Comparison of ENCODE assay signal across 10 mouse cellular contexts in the genomic region with DNA sequence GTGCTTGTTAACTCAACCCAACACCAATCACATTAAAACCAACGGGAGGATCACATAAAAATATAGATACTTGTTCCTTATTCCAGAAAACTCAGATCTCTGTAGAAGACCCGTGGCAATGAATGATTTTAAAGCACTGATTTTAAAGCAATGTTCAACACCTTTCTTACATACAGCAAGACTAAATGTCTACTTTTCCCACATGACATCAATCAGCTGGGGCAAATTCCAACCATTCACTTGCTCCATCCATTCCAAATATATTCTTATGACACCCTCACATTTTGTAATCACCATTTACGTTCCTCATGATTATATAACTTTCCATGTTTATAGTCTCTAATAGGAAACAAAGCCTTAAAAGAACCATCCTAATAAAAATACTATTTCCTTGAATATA. TPM values are rescaled to one million over a fixed set of nuclear protein-coding genes. Genes with fewer than 3 reads are reported as not detected.
DNase-seq lines count a peak whose midpoint lies in the region; ATAC-seq and TF ChIP-seq lines count a peak whose summit lies in the region.
"Had no signal": no experiment of that assay in that cellular context is flagged by ENCODE, and none has a peak within 500 bp of the region (broad histone marks: within the 10 kb centered on the region; RNA-seq: fewer than 3 reads in every experiment).

No protein-coding gene starts in this region.

- H3K27ac ChIP-seq in heart, embryonic 14.5 days (replicated peaks in 1 of 2; ENCODE audit: control insufficient read depth in 1 of 2, insufficient read depth in 1 of 2, low read depth in 2 of 2, low read length in 2 of 2): peak overlapping the region in 1 of 2 experiments; percentile 98; a peak in 2 of 4 replicates
- no peak overlapping the region for H3K27ac ChIP-seq in MEL (ENCODE audit: control insufficient read depth, low read depth, low read length)
- peak overlapping the region; percentile 91; the same call in 1 of the 2 replicates for H3K27ac ChIP-seq in hindbrain, embryonic 12.5 days
- H3K27ac ChIP-seq in midbrain, embryonic 11.5 days (ENCODE audit: low read depth, low read length): no peak overlapping the region

- no peak for TF ChIP-seq CTCF in MEL (IDR thresholded peaks at IDR 0.05 in 2 of 3, conservative IDR thresholded peaks at IDR 0.05 in 1 of 3; ENCODE audit: control insufficient read depth in 1 of 3, insufficient read depth in 1 of 3, low read depth in 2 of 3, low read length in 3 of 3, poor library complexity in 1 of 3, severe bottlenecking in 1 of 3)

- TF ChIP-seq POLR2A in MEL (IDR thresholded peaks at IDR 0.05; ENCODE audit: control insufficient read depth in 1 of 2, insufficient read depth in 1 of 2, low read depth in 1 of 2, low read length in 2 of 2, poor library complexity in 1 of 2): no peak

- peaks cover 4 to 24% of the 10 kb centered on the region in 2 experiments for H3K4me1 ChIP-seq in heart, embryonic 14.5 days (ENCODE audit: control insufficient read depth in 2 of 2, insufficient read depth in 2 of 2, low read length in 2 of 2)
- peaks cover 17 to 20% of the 10 kb centered on the region in 2 experiments for H3K4me1 ChIP-seq in MEL (ENCODE audit: control insufficient read depth in 1 of 2, insufficient read depth in 2 of 2, low read length in 2 of 2)
- peaks cover 22% of the 10 kb centered on the region for H3K4me1 ChIP-seq in hindbrain, embryonic 12.5 days
- H3K4me1 ChIP-seq in midbrain, embryonic 11.5 days (ENCODE audit: control insufficient read depth, insufficient read depth, low read length): peaks cover 12% of the 10 kb centered on the region

- peak overlapping the region in 1 of 2 experiments; percentile 65; a peak in 2 of 4 replicates for H3K4me3 ChIP-seq in heart, embryonic 14.5 days (ENCODE audit: control insufficient read depth in 1 of 2, insufficient read depth in 1 of 2, low read depth in 1 of 2, low read length in 2 of 2)
- peak overlapping the region in 1 of 2 experiments; percentile 91; a peak in 2 of 4 replicates for H3K4me3 ChIP-seq in MEL (ENCODE audit: control insufficient read depth in 1 of 2, insufficient read depth in 1 of 2, low read depth in 2 of 2, low read length in 2 of 2)
- H3K4me3 ChIP-seq in hindbrain, embryonic 12.5 days: peak overlapping the region; percentile 61
- peak overlapping the region; percentile 9; the same call in 1 of the 2 replicates for H3K4me3 ChIP-seq in midbrain, embryonic 11.5 days (ENCODE audit: low read depth, low read length)

- no peak for TF ChIP-seq RAD21 in MEL (IDR thresholded peaks at IDR 0.05; ENCODE audit: low read depth, low read length)

- peak overlapping the region; percentile 81 for H3K4me2 ChIP-seq in heart, embryonic 14.5 days (ENCODE audit: low read length)
- H3K4me2 ChIP-seq in hindbrain, embryonic 12.5 days (replicated peaks): peak overlapping the region; percentile 71
- H3K4me2 ChIP-seq in midbrain, embryonic 11.5 days: peak overlapping the region; percentile 89

- no peaks in the 10 kb centered on the region for H3K9me3 ChIP-seq in heart, embryonic 14.5 days (ENCODE audit: control insufficient read depth, low read length)
- H3K9me3 ChIP-seq in MEL (replicated peaks; ENCODE audit: insufficient read depth, low read length): no peaks in the 10 kb centered on the region
- no peaks in the 10 kb centered on the region for H3K9me3 ChIP-seq in hindbrain, embryonic 12.5 days (replicated peaks)
- no peaks in the 10 kb centered on the region for H3K9me3 ChIP-seq in midbrain, embryonic 11.5 days (ENCODE audit: control insufficient read depth, low read length)

- peaks cover 6% of the 10 kb centered on the region for H3K79me2 ChIP-seq in MEL (ENCODE audit: control insufficient read depth, insufficient read depth, low read length, poor library complexity)

- no peaks in the 10 kb centered on the region for H3K27me3 ChIP-seq in heart, embryonic 14.5 days (ENCODE audit: control insufficient read depth, insufficient read depth, low read length)
- H3K27me3 ChIP-seq in MEL (ENCODE audit: control insufficient read depth in 1 of 2, insufficient read depth in 2 of 2, low read length in 2 of 2): no peaks in the 10 kb centered on the region
- H3K27me3 ChIP-seq in hindbrain, embryonic 12.5 days: no peaks in the 10 kb centered on the region
- H3K27me3 ChIP-seq in midbrain, embryonic 11.5 days (ENCODE audit: control insufficient read depth, insufficient read depth, low read length): no peaks in the 10 kb centered on the region
- H3K27me3 ChIP-seq: Patski had no signal

- ATAC-seq in heart, embryonic 14.5 days (ENCODE audit: insufficient number of reproducible peaks, insufficient read depth, low FRiP score, low read depth): no peak
- no peak for ATAC-seq in hindbrain, embryonic 12.5 days (ENCODE audit: low FRiP score)
- no peak for ATAC-seq in midbrain, embryonic 11.5 days (ENCODE audit: low FRiP score)

- 54% methylated on average over 3 of the region's 3 CpGs for WGBS in heart, embryonic 14.5 days
- WGBS in hindbrain, embryonic 12.5 days: 72% methylated on average over 3 of the region's 3 CpGs
- 62% methylated on average over 3 of the region's 3 CpGs for WGBS in midbrain, embryonic 11.5 days

- H3K9ac ChIP-seq in heart, embryonic 14.5 days (ENCODE audit: low read length): peak overlapping the region; percentile 91
- peak overlapping the region; percentile 97 for H3K9ac ChIP-seq in MEL (ENCODE audit: control insufficient read depth, low read depth, low read length, poor library complexity, severe bottlenecking)
- peak overlapping the region; percentile 65 for H3K9ac ChIP-seq in hindbrain, embryonic 12.5 days
- peak overlapping the region; percentile 38 for H3K9ac ChIP-seq in midbrain, embryonic 11.5 days (ENCODE audit: low read length)

- TF ChIP-seq EP300 in MEL (IDR thresholded peaks at IDR 0.05; ENCODE audit: low read depth in 1 of 2, low read length in 2 of 2): no peak

- no peaks in the 10 kb centered on the region for H3K36me3 ChIP-seq in heart, embryonic 14.5 days (ENCODE audit: control insufficient read depth, insufficient read depth, low read length)
- H3K36me3 ChIP-seq in MEL (ENCODE audit: control insufficient read depth in 1 of 2, insufficient read depth in 2 of 2, low read length in 2 of 2): peaks cover 0 to 28% of the 10 kb centered on the region in 2 experiments; a peak in 2 of 4 replicates
- H3K36me3 ChIP-seq in hindbrain, embryonic 12.5 days: no peaks in the 10 kb centered on the region
- H3K36me3 ChIP-seq in midbrain, embryonic 11.5 days (ENCODE audit: control insufficient read depth, insufficient read depth, low read length): no peaks in the 10 kb centered on the region

- DNase-seq in heart, adult 8-10 months (ENCODE audit: low spot score): no peak
- DNase-seq in MEL (ENCODE audit: low read depth, low spot score): peak; percentile 29
- peak; percentile 85 for DNase-seq in midbrain, embryonic 11.5 days (ENCODE audit: low spot score, missing footprints)
- no peak for DNase-seq in layer of hippocampus, postnatal 10 days (ENCODE audit: low spot score in 2 of 2)
- no peak for DNase-seq in thymus, adult 18-20 months
- no peak for DNase-seq in frontal cortex, adult 2 months (ENCODE audit: extremely low spot score in 1 of 2, low spot score in 1 of 2)

TF ChIP-seq in MEL, 35 proteins besides CTCF, POLR2A, EP300 and RAD21:
- no peak for TF ChIP-seq MYB (IDR thresholded peaks at IDR 0.05; ENCODE audit: low read depth, low read length)
- no peak for TF ChIP-seq RCOR1 (IDR thresholded peaks at IDR 0.05; ENCODE audit: low read depth, low read length)
- no peak for TF ChIP-seq USF2 (IDR thresholded peaks at IDR 0.05; ENCODE audit: borderline replicate concordance in 1 of 2, insufficient read depth in 1 of 2, low read depth in 1 of 2, low read length in 2 of 2)
- TF ChIP-seq CHD2 (IDR thresholded peaks at IDR 0.05; ENCODE audit: low read length): no peak
- no peak for TF ChIP-seq NRF1 (IDR thresholded peaks at IDR 0.05; ENCODE audit: insufficient read depth, low read depth, low read length, poor library complexity, severe bottlenecking)
- TF ChIP-seq TCF12 (IDR thresholded peaks at IDR 0.05; ENCODE audit: low read depth, low read length): no peak
- TF ChIP-seq NELFE (IDR thresholded peaks at IDR 0.05; ENCODE audit: low read depth, low read length): no peak
- no peak for TF ChIP-seq POLR2AphosphoS2 (IDR thresholded peaks at IDR 0.05; ENCODE audit: low read length)
- no peak for TF ChIP-seq ELF1 (IDR thresholded peaks at IDR 0.05; ENCODE audit: low read depth, low read length)
- no peak for TF ChIP-seq KAT2A (conservative IDR thresholded peaks at IDR 0.05; ENCODE audit: low read depth, low read length)
- no peak for TF ChIP-seq POLR2AphosphoS5 (IDR thresholded peaks at IDR 0.05; ENCODE audit: borderline replicate concordance, low read depth, low read length)

RNA-seq across cellular contexts. Expression of a gene that starts 0.9 kb away (rescaled TPM):
- 13.6 and 15.0 TPM in 2 replicates for polyA plus RNA-seq in heart, embryonic 14.5 days (2014; fragmentation: Nextera tagmentation; extraction: Ambion mirVana)
- 10 to 100 TPM; 41.6 to 49.0 (median 46.5) TPM for total RNA-seq in heart, adult 8-10 months (2022)
- 3.1 and 3.2 TPM in 2 replicates for total RNA-seq in MEL (2012; rRNA removed)
- 1 to 10 TPM in 1 of 2 experiments, not detected in 1; 6.8 TPM for polyA plus RNA-seq in MEL (2012; ENCODE audit: insufficient read depth in 1 of 2, insufficient read length in 2 of 2, low read depth in 1 of 2, low replicate concordance in 2 of 2, missing spikeins in 1 of 2)
- 16.5 and 17.0 TPM in 2 replicates for polyA plus RNA-seq in hindbrain, embryonic 12.5 days (2016; fragmentation: Nextera tagmentation; extraction: Ambion mirVana)
- 10.1 and 10.4 TPM in 2 replicates for polyA plus RNA-seq in midbrain, embryonic 11.5 days (2014; fragmentation: Nextera tagmentation; extraction: Ambion mirVana)
- 10 to 100 TPM; 16.9 to 17.7 TPM for total RNA-seq in layer of hippocampus, postnatal 10 days (2021)
- polyA plus RNA-seq in frontal cortex, adult 2 months (2012; rRNA removed): 30.9 and 33.3 TPM in 2 replicates

RNA-seq across cellular contexts. Expression of a gene that starts 45.5 kb away (rescaled TPM):
- not detected in 2 replicates for polyA plus RNA-seq in heart, embryonic 14.5 days (2014; fragmentation: Nextera tagmentation; extraction: Ambion mirVana)
- not detected for total RNA-seq in heart, adult 8-10 months (2022)
- not detected in 2 replicates for total RNA-seq in MEL (2012; rRNA removed)
- polyA plus RNA-seq in MEL (2012; ENCODE audit: insufficient read depth in 1 of 2, insufficient read length in 2 of 2, low read depth in 1 of 2, low replicate concordance in 2 of 2, missing spikeins in 1 of 2): not detected
- polyA plus RNA-seq in hindbrain, embryonic 12.5 days (2016; fragmentation: Nextera tagmentation; extraction: Ambion mirVana): not detected in 2 replicates
- polyA plus RNA-seq in midbrain, embryonic 11.5 days (2014; fragmentation: Nextera tagmentation; extraction: Ambion mirVana): not detected in 2 replicates
- not detected for total RNA-seq in layer of hippocampus, postnatal 10 days (2021)
- not detected in 2 replicates for polyA plus RNA-seq in frontal cortex, adult 2 months (2012; rRNA removed)
- total RNA-seq: neutrophil, adult 5-6 weeks had no signal

Comparison
In these comparisons a context has a peak if more than half of its experiments do, and no peak if none do; other contexts are left out.
1. H3K9ac ChIP-seq: peak in every context shown above with its lines; median percentile 97 in MEL; 91 in heart, embryonic 14.5 days; 65 in hindbrain, embryonic 12.5 days; 38 in midbrain, embryonic 11.5 days.
2. DNase-seq: peak in MEL (single experiment) and midbrain, embryonic 11.5 days (single experiment); none in heart, adult 8-10 months (single experiment), layer of hippocampus, postnatal 10 days (0 of 2), thymus, adult 18-20 months (0 of 2) and frontal cortex, adult 2 months (0 of 2).
3. Peak in every context shown above with its lines, with median percentiles within 50 percentile points of each other: H3K4me2 ChIP-seq.